8 mouse cellular contexts compared by ENCODE assay signal in the genomic region with DNA sequence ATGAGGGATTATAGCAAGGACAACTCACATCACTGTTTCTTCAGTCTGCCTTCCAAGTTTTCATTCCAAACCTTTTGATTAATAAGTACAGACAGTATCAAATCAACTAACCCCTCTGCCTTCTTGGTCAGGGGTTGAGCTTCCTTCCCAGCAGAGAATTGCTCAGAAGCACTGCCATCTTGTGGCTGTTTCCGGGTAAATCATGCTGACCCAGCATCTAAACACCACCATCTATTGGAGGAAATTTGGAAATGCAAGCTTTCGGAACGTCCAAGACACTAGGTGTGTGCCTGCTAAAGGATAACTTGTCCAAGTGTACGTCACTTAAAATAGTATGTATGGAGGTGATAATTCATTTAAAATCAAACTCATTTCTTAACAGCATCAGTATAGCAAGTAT.
DNase-seq lines count a peak whose midpoint lies in the region; ATAC-seq and TF ChIP-seq lines count a peak whose summit lies in the region.

No protein-coding gene starts in this region.

- no peaks in the 10 kb centered on the region for H3K27me3 ChIP-seq in forebrain, postnatal 0 days (ENCODE audit: insufficient read depth, low read length)
- no peaks in the 10 kb centered on the region for H3K27me3 ChIP-seq in limb, embryonic 10.5 days (ENCODE audit: low read depth, poor library complexity, severe bottlenecking)
- H3K27me3 ChIP-seq in neural tube, embryonic 12.5 days (replicated peaks): no peaks in the 10 kb centered on the region

- peak; percentile 23 for DNase-seq in urinary bladder, postnatal 25 days (ENCODE audit: low spot score)
- no peak for DNase-seq in urinary bladder, adult 2 months (ENCODE audit: low spot score)
- peak; percentile 3 for DNase-seq in cerebellum, adult 11-12 months
- DNase-seq in forebrain, postnatal 0 days: peak; percentile 86
- DNase-seq in kidney, adult 18-20 months: peak; percentile 44
- DNase-seq in limb, embryonic 10.5 days (ENCODE audit: low spot score): peak; percentile 74
- peak; percentile 4 to 5 for DNase-seq in thymus, postnatal 36 days

- ATAC-seq in forebrain, postnatal 0 days: peak; percentile 62; the same call in 1 of the 2 replicates
- ATAC-seq in neural tube, embryonic 12.5 days (ENCODE audit: low FRiP score, low read depth): peak; percentile 67

- no peak overlapping the region for H3K4me3 ChIP-seq in forebrain, postnatal 0 days (ENCODE audit: low read depth, low read length)
- H3K4me3 ChIP-seq in limb, embryonic 10.5 days: no peak overlapping the region
- H3K4me3 ChIP-seq in neural tube, embryonic 12.5 days: no peak overlapping the region

- no peak overlapping the region for H3K9ac ChIP-seq in forebrain, postnatal 0 days
- no peak overlapping the region for H3K9ac ChIP-seq in neural tube, embryonic 12.5 days

- H3K9me3 ChIP-seq in forebrain, postnatal 0 days (ENCODE audit: low read length): no peaks in the 10 kb centered on the region
- H3K9me3 ChIP-seq in limb, embryonic 10.5 days (replicated peaks): no peaks in the 10 kb centered on the region
- no peaks in the 10 kb centered on the region for H3K9me3 ChIP-seq in neural tube, embryonic 12.5 days

- no peaks in the 10 kb centered on the region for H3K4me1 ChIP-seq in forebrain, postnatal 0 days (ENCODE audit: insufficient read depth)
- H3K4me1 ChIP-seq in limb, embryonic 10.5 days: peaks cover 7% of the 10 kb centered on the region; the same call in 1 of the 2 replicates
- H3K4me1 ChIP-seq in neural tube, embryonic 12.5 days: no peaks in the 10 kb centered on the region

- H3K27ac ChIP-seq in forebrain, postnatal 0 days (ENCODE audit: low read depth, low read length): no peak overlapping the region
- no peak overlapping the region for H3K27ac ChIP-seq in limb, embryonic 10.5 days
- no peak overlapping the region for H3K27ac ChIP-seq in neural tube, embryonic 12.5 days

- WGBS in forebrain, postnatal 0 days: 13% methylated on average over 4 of the region's 4 CpGs
- 26% methylated on average over 4 of the region's 4 CpGs for WGBS in limb, embryonic 10.5 days
- WGBS in neural tube, embryonic 12.5 days: 21% methylated on average over 4 of the region's 4 CpGs

- no peaks in the 10 kb centered on the region for H3K36me3 ChIP-seq in forebrain, postnatal 0 days (ENCODE audit: insufficient read depth)
- H3K36me3 ChIP-seq in limb, embryonic 10.5 days: no peaks in the 10 kb centered on the region
- no peaks in the 10 kb centered on the region for H3K36me3 ChIP-seq in neural tube, embryonic 12.5 days

- H3K4me2 ChIP-seq in forebrain, postnatal 0 days (ENCODE audit: low read depth): no peak overlapping the region
- H3K4me2 ChIP-seq in neural tube, embryonic 12.5 days (replicated peaks): no peak overlapping the region

- peak; percentile 99 for TF ChIP-seq CTCF in forebrain, postnatal 0 days (IDR thresholded peaks at IDR 0.05; ENCODE audit: low read depth)
